Mouse (Mus musculus): ENCODE results near the gene Cxcr5.
"Not testable (repeated sequence)": the region's sequence is repeated elsewhere in the genome, so short reads cannot be mapped to it uniquely, and the experiment has no call there.

The Cxcr5 gene

GRCm38 (mm10) chr9:44588605-44589004 is 26.9 kb upstream of the Cxcr5 start:
- no peak for DNase-seq (ENCODE audit: inconsistent age in 2 of 2, low spot score in 1 of 2)

GRCm38 (mm10) chr9:44587262-44588160 is 25.8 kb upstream of the Cxcr5 start:
- DNase-seq (ENCODE audit: inconsistent age in 2 of 2, low spot score in 1 of 2), result no peak

- no peak for DNase-seq (ENCODE audit: inconsistent age in 2 of 2, low spot score in 1 of 2)
Observed at GRCm38 (mm10) chr9:44586640-44587261, 25.1 kb upstream of the Cxcr5 start.

GRCm38 (mm10) chr9:44582390-44582789 is 20.7 kb upstream of the Cxcr5 start:
- DNase-seq (ENCODE audit: inconsistent age in 2 of 2, low spot score in 1 of 2), result no peak

GRCm38 (mm10) chr9:44581423-44581822 is 19.7 kb upstream of the Cxcr5 start:
- DNase-seq (ENCODE audit: inconsistent age in 2 of 2, low spot score in 1 of 2), result no peak

- no peak for DNase-seq (ENCODE audit: inconsistent age in 2 of 2, low spot score in 1 of 2)
Observed at GRCm38 (mm10) chr9:44580085-44580484, 18.4 kb upstream of the Cxcr5 start.

GRCm38 (mm10) chr9:44579392-44579791 is 17.7 kb upstream of the Cxcr5 start:
- peak in 1 of 2 experiments; percentile 41 for DNase-seq (ENCODE audit: inconsistent age in 2 of 2, low spot score in 1 of 2)

- DNase-seq (ENCODE audit: inconsistent age in 2 of 2, low spot score in 1 of 2), result not testable (repeated sequence)
Observed at GRCm38 (mm10) chr9:44576046-44576445, 14.4 kb upstream of the Cxcr5 start.

GRCm38 (mm10) chr9:44575095-44575494 is 13.4 kb upstream of the Cxcr5 start:
- DNase-seq (ENCODE audit: inconsistent age in 2 of 2, low spot score in 1 of 2), result no peak

GRCm38 (mm10) chr9:44573306-44573705 is 11.6 kb upstream of the Cxcr5 start:
- DNase-seq (ENCODE audit: inconsistent age in 2 of 2, low spot score in 1 of 2), result no peak

- no peak for DNase-seq (ENCODE audit: inconsistent age in 2 of 2, low spot score in 1 of 2)
Observed at GRCm38 (mm10) chr9:44570939-44571382, 9.3 kb upstream of the Cxcr5 start.

GRCm38 (mm10) chr9:44568083-44568455 is 6.4 kb upstream of the Cxcr5 start:
- DNase-seq (ENCODE audit: inconsistent age in 2 of 2, low spot score in 1 of 2), result no peak

GRCm38 (mm10) chr9:44567338-44568082 is 5.8 kb upstream of the Cxcr5 start:
- DNase-seq (ENCODE audit: inconsistent age in 2 of 2, low spot score in 1 of 2), result peak in 1 of 2 experiments; percentile 47

- no peak for DNase-seq (ENCODE audit: inconsistent age in 2 of 2, low spot score in 1 of 2)
Observed at GRCm38 (mm10) chr9:44565367-44565766, 3.7 kb upstream of the Cxcr5 start.

- no peak for DNase-seq (ENCODE audit: inconsistent age in 2 of 2, low spot score in 1 of 2)
Observed at GRCm38 (mm10) chr9:44562936-44563335, 1.3 kb upstream of the Cxcr5 start.

- no peak for DNase-seq (ENCODE audit: inconsistent age in 2 of 2, low spot score in 1 of 2)
Observed at GRCm38 (mm10) chr9:44552161-44552560, 9.5 kb downstream of the Cxcr5 start.

GRCm38 (mm10) chr9:44551138-44551537 is 10.5 kb downstream of the Cxcr5 start:
- DNase-seq (ENCODE audit: inconsistent age in 2 of 2, low spot score in 1 of 2), result no peak

GRCm38 (mm10) chr9:44548412-44549152 is 13.1 kb downstream of the Cxcr5 start:
- DNase-seq (ENCODE audit: inconsistent age in 2 of 2, low spot score in 1 of 2), result no peak

GRCm38 (mm10) chr9:44544986-44545385 is 16.7 kb downstream of the Cxcr5 start:
- DNase-seq (ENCODE audit: inconsistent age in 2 of 2, low spot score in 1 of 2), result no peak

- DNase-seq (ENCODE audit: inconsistent age in 2 of 2, low spot score in 1 of 2), result no peak
Observed at GRCm38 (mm10) chr9:44542364-44542763, 19.3 kb downstream of the Cxcr5 start.

- no peak for DNase-seq (ENCODE audit: inconsistent age in 2 of 2, low spot score in 1 of 2)
Observed at GRCm38 (mm10) chr9:44540676-44541075, 21.0 kb downstream of the Cxcr5 start.
